In genomic region chr1:132416244-132416942, GRCm38 (mm10) we compare ENCODE assay signal across 9 mouse cellular contexts. TPM values are rescaled to one million over a fixed set of nuclear protein-coding genes. Genes with fewer than 3 reads are reported as not detected.
DNase-seq lines count a peak whose midpoint lies in the region; ATAC-seq and TF ChIP-seq lines count a peak whose summit lies in the region.
"Had no signal": no experiment of that assay in that cellular context is flagged by ENCODE, and none has a peak within 500 bp of the region (broad histone marks: within the 10 kb centered on the region; RNA-seq: fewer than 3 reads in every experiment).

No protein-coding gene starts in this region.

- H3K9ac ChIP-seq in midbrain, embryonic 13.5 days (replicated peaks), result no peak overlapping the region
- H3K9ac ChIP-seq in midbrain, postnatal 0 days (replicated peaks; ENCODE audit: low read length, poor library complexity, severe bottlenecking), result no peak overlapping the region
- H3K9ac ChIP-seq in heart, embryonic 15.5 days, result no peak overlapping the region
- no peak overlapping the region for H3K9ac ChIP-seq in neural tube, embryonic 15.5 days (replicated peaks)

- H3K27ac ChIP-seq in midbrain, embryonic 13.5 days, result 0 out of 2 replicates have a peak overlapping the region, but pooled peaks have one; percentile 94
- no peak overlapping the region for H3K27ac ChIP-seq in midbrain, postnatal 0 days (ENCODE audit: low read depth, low read length)
- H3K27ac ChIP-seq in heart, embryonic 15.5 days, result peak overlapping the region; percentile 95; the same call in 1 of the 2 replicates
- no peak overlapping the region for H3K27ac ChIP-seq in neural tube, embryonic 15.5 days (replicated peaks)

- no peaks in the 10 kb centered on the region for H3K9me3 ChIP-seq in midbrain, embryonic 13.5 days
- H3K9me3 ChIP-seq in midbrain, postnatal 0 days (ENCODE audit: low read length), result no peaks in the 10 kb centered on the region
- H3K9me3 ChIP-seq in heart, embryonic 15.5 days (replicated peaks), result no peaks in the 10 kb centered on the region
- H3K9me3 ChIP-seq in neural tube, embryonic 15.5 days (replicated peaks), result no peaks in the 10 kb centered on the region
- H3K9me3 ChIP-seq: neural tube, embryonic 12.5 days had no signal

- TF ChIP-seq CTCF in midbrain, postnatal 0 days (IDR thresholded peaks at IDR 0.05), result no peak

- H3K27me3 ChIP-seq in midbrain, embryonic 13.5 days, result no peaks in the 10 kb centered on the region
- H3K27me3 ChIP-seq in midbrain, postnatal 0 days (ENCODE audit: insufficient read depth, low read length), result no peaks in the 10 kb centered on the region
- no peaks in the 10 kb centered on the region for H3K27me3 ChIP-seq in heart, embryonic 15.5 days
- no peaks in the 10 kb centered on the region for H3K27me3 ChIP-seq in neural tube, embryonic 15.5 days (replicated peaks)
- H3K27me3 ChIP-seq: neural tube, embryonic 12.5 days had no signal

- no peaks in the 10 kb centered on the region for H3K36me3 ChIP-seq in midbrain, embryonic 13.5 days
- H3K36me3 ChIP-seq in midbrain, postnatal 0 days (ENCODE audit: insufficient read depth, low read length), result no peaks in the 10 kb centered on the region
- H3K36me3 ChIP-seq in heart, embryonic 15.5 days, result no peaks in the 10 kb centered on the region
- no peaks in the 10 kb centered on the region for H3K36me3 ChIP-seq in neural tube, embryonic 15.5 days
- H3K36me3 ChIP-seq: neural tube, embryonic 12.5 days had no signal

- no peak overlapping the region for H3K4me3 ChIP-seq in midbrain, embryonic 13.5 days (replicated peaks)
- no peak overlapping the region for H3K4me3 ChIP-seq in midbrain, postnatal 0 days (ENCODE audit: low read depth, low read length)
- no peak overlapping the region for H3K4me3 ChIP-seq in heart, embryonic 15.5 days
- peak overlapping the region; percentile 76; the same call in 1 of the 2 replicates for H3K4me3 ChIP-seq in neural tube, embryonic 15.5 days (replicated peaks)

- no peak overlapping the region for H3K4me2 ChIP-seq in midbrain, embryonic 13.5 days (replicated peaks)
- no peak overlapping the region for H3K4me2 ChIP-seq in midbrain, postnatal 0 days (ENCODE audit: low read depth, low read length, poor library complexity, severe bottlenecking)
- H3K4me2 ChIP-seq in heart, embryonic 15.5 days, result peak overlapping the region; percentile 66
- peak overlapping the region; percentile 79 for H3K4me2 ChIP-seq in neural tube, embryonic 15.5 days

- 78% methylated on average over 8 of the region's 8 CpGs for WGBS in midbrain, embryonic 13.5 days
- 74% methylated on average over 8 of the region's 8 CpGs for WGBS in midbrain, postnatal 0 days
- WGBS in heart, embryonic 15.5 days, result 55% methylated on average over 8 of the region's 8 CpGs
- 82% methylated on average over 8 of the region's 8 CpGs for WGBS in neural tube, embryonic 15.5 days

- DNase-seq in gastrocnemius, adult 18-20 months (ENCODE audit: low spot score), result peak; percentile 24
- no peak for DNase-seq in gastrocnemius, postnatal 25 days
- no peak for DNase-seq in midbrain, postnatal 0 days (ENCODE audit: low spot score)
- no peak for DNase-seq in left cerebral cortex, adult 8-10 months (ENCODE audit: low spot score in 2 of 2)
- no peak for DNase-seq in ovary, postnatal 36 days (ENCODE audit: low spot score)

- ATAC-seq in midbrain, embryonic 13.5 days, result no peak
- ATAC-seq in midbrain, postnatal 0 days (ENCODE audit: low FRiP score), result no peak
- ATAC-seq in heart, embryonic 15.5 days (replicated peaks; ENCODE audit: insufficient number of reproducible peaks, insufficient read depth, low FRiP score, low read depth), result no peak
- no peak for ATAC-seq in neural tube, embryonic 15.5 days (ENCODE audit: low FRiP score)

- peaks cover 23% of the 10 kb centered on the region for H3K4me1 ChIP-seq in midbrain, embryonic 13.5 days (replicated peaks)
- peaks cover 10% of the 10 kb centered on the region; the same call in 1 of the 2 replicates for H3K4me1 ChIP-seq in midbrain, postnatal 0 days (ENCODE audit: insufficient read depth, low read length)
- peaks cover 17% of the 10 kb centered on the region for H3K4me1 ChIP-seq in heart, embryonic 15.5 days (replicated peaks)
- H3K4me1 ChIP-seq in neural tube, embryonic 15.5 days, result peaks cover 21% of the 10 kb centered on the region

RNA-seq across cellular contexts. Expression of gene Dstyk, which starts 1.0 kb away (rescaled TPM):
- 1 to 10 TPM; 9.6 to 9.9 TPM for total RNA-seq in gastrocnemius, adult 18-20 months (2021)
- 1 to 10 TPM; 9.2 to 10.0 TPM for total RNA-seq in gastrocnemius, postnatal 25 days (2021)
- polyA plus RNA-seq in midbrain, embryonic 13.5 days (2015; fragmentation: Nextera tagmentation; extraction: Ambion mirVana), result 10.9 and 12.9 TPM in 2 replicates
- 14.6 and 21.2 TPM in 2 replicates for total RNA-seq in midbrain, postnatal 0 days (2014; rRNA removed)
- 5.4 and 5.6 TPM in 2 replicates for polyA plus RNA-seq in midbrain, postnatal 0 days (2015; fragmentation: Nextera tagmentation; extraction: Ambion mirVana)
- 9.2 and 11.1 TPM in 2 replicates for polyA plus RNA-seq in heart, embryonic 15.5 days (2015; fragmentation: Nextera tagmentation; extraction: Ambion mirVana)
- polyA plus RNA-seq in neural tube, embryonic 15.5 days (2015; fragmentation: Nextera tagmentation; extraction: Ambion mirVana), result 8.4 and 9.2 TPM in 2 replicates
- total RNA-seq in left cerebral cortex, adult 8-10 months (2022), result 10 to 100 TPM; 40.9 to 51.7 (median 42.4) TPM

RNA-seq across cellular contexts. Expression of gene Tmcc2, which starts 25.3 kb away (rescaled TPM):
- total RNA-seq in gastrocnemius, adult 18-20 months (2021), result 10 to 100 TPM; 36.8 to 41.5 TPM
- total RNA-seq in gastrocnemius, postnatal 25 days (2021), result 10 to 100 TPM; 23.3 to 25.1 TPM
- 21.0 and 26.1 TPM in 2 replicates for polyA plus RNA-seq in midbrain, embryonic 13.5 days (2015; fragmentation: Nextera tagmentation; extraction: Ambion mirVana)
- total RNA-seq in midbrain, postnatal 0 days (2014; rRNA removed), result 115 and 152 TPM in 2 replicates
- polyA plus RNA-seq in midbrain, postnatal 0 days (2015; fragmentation: Nextera tagmentation; extraction: Ambion mirVana), result 35.4 and 36.3 TPM in 2 replicates
- polyA plus RNA-seq in heart, embryonic 15.5 days (2015; fragmentation: Nextera tagmentation; extraction: Ambion mirVana), result 12.9 and 18.8 TPM in 2 replicates
- 28.5 and 33.2 TPM in 2 replicates for polyA plus RNA-seq in neural tube, embryonic 15.5 days (2015; fragmentation: Nextera tagmentation; extraction: Ambion mirVana)
- total RNA-seq in left cerebral cortex, adult 8-10 months (2022), result 100 to 1,000 TPM; 182 to 205 (median 192) TPM

Comparison
In these comparisons a context has a peak if more than half of its experiments do, and no peak if none do; other contexts are left out.
1. H3K27ac ChIP-seq: peak in midbrain, embryonic 13.5 days (single experiment) and heart, embryonic 15.5 days (single experiment); none in midbrain, postnatal 0 days (single experiment) and neural tube, embryonic 15.5 days (single experiment).
2. H3K4me2 ChIP-seq: peak in heart, embryonic 15.5 days (single experiment) and neural tube, embryonic 15.5 days (single experiment); none in midbrain, embryonic 13.5 days (single experiment) and midbrain, postnatal 0 days (single experiment).